Mouse (Mus musculus) spleen, postnatal 14 days (tissue): ENCODE data around the gene Duox1.
A peak's percentile ranks its signal among the peaks of the same experiment; 100 is the strongest.

ENCODE experiments used
- DNase-seq, 2 experiments: peaks; one replicate each; pipeline ENCODE4 v3.0.0; 2021 to 2022; ENCODE audit warnings: low spot score in 2 of 2

Duox1 gene

GRCm38 (mm10) chr2:122354191-122354929 is 38.9 kb downstream of the Duox1 start:
- DNase-seq, result no peak

GRCm38 (mm10) chr2:122355389-122355788 is 39.9 kb downstream of the Duox1 start:
- DNase-seq, result no peak

GRCm38 (mm10) chr2:122356187-122356586 is 40.7 kb downstream of the Duox1 start:
- no peak for DNase-seq

- no peak for DNase-seq
Measured at GRCm38 (mm10) chr2:122360310-122360709, 44.8 kb downstream of the Duox1 start.

- DNase-seq, result no peak
Measured at GRCm38 (mm10) chr2:122361181-122361580, 45.7 kb downstream of the Duox1 start.

GRCm38 (mm10) chr2:122361868-122362621 is 46.6 kb downstream of the Duox1 start:
- DNase-seq, result no peak

GRCm38 (mm10) chr2:122362622-122363523 is 47.4 kb downstream of the Duox1 start:
- no peak for DNase-seq

DNA sequence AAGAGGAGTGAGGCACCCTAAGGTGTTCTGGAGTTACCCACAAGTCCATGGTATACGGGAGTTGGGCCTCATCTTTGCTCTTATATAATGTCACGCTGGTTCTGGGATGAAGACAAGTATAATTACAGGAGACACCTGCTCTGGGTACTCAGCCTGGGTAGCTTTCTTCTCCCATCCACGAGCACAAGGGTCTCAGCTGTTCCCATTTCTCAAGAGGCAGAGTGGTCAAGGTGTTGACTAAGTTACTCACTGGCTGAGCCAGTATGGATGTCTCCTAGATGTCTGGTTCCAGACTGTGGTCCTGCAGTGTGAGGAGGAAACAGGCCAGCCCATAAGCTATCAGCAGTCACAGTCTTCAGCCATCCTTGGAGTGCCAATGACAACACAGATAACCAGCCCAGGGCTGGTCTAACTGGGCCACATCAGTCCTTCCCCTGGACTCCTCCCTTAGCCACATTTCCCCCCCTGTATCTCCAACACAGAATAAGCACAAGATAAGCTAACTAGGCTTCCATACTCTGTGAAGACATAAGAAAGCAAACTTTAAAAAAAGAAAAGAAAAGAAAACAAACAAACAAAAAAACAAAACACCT is 49.0 kb downstream of the Duox1 start:
- DNase-seq, result no peak

DNA sequence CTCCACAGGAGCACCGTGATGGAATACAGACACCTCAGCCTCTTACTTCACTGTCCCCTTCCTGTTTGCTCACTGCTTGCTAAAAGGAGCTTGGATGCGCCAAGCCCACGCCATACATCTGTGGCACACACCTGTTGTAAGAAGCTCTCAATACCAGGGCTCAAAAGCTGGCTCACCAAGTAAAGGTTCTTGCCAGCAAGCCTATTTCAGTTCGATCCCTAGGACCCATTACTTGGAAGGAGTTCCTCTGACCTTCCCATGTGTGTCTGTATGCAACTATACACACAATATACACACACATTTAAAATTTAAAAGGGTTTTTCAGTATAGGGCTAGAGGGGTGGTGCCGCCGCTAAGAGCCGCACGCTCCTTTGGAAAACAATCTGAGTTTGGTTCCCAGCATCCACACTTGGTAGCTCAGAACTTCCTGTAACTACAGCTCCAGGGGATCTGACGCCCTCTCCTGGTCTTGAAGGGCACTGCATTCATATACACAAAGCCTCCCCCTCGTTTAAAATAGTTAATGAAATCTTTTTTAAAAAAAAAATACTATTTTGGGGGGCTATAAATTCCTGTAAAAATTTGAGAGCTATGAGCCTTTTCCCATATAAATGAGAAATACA is 49.9 kb downstream of the Duox1 start:
- no peak for DNase-seq

GRCm38 (mm10) chr2:122366039-122366438 is 50.6 kb downstream of the Duox1 start:
- no peak for DNase-seq

GRCm38 (mm10) chr2:122366706-122367105 is 51.2 kb downstream of the Duox1 start:
- DNase-seq, result no peak

DNA sequence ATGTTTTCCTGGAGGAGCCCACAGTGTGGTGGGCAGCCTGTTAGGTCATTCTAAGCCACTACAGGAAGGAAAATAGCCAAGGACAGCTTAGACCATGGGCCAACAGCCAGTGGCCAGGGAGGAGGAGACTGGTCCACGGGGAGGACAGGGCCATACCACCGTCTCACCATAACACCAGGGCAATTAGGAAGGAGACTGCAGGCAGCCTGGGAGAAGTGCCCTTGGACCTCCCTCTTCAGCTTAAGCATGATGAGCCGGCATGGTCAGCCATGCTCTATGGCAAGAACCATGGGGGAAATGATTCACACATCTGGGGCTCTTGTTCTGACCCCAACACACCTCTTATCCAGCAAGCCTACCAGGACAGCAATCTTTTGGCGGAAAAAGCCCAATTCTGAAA is 51.7 kb downstream of the Duox1 start:
- no peak for DNase-seq

DNA sequence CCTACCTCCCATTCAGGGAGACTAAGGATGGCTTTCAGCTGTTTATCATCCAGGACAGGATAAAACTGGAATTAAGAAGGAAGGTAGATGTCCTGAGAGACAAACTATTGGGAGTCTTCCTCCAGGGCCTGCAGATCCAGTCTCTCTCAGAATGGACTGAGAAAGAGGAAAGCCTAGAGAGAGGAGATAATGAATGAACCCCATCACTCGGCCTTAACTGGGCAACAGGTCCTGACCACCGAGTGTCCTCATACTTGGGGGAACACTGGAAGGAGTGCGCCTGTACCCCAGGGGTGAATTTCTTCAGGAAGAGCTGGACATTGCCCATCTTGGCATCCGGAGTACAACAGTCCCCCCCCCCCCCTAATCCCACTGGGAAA is 52.2 kb downstream of the Duox1 start:
- DNase-seq, result no peak

GRCm38 (mm10) chr2:122368081-122368971 is 52.9 kb downstream of the Duox1 start:
- peak in 1 of 2 experiments; percentile 43 for DNase-seq

DNA sequence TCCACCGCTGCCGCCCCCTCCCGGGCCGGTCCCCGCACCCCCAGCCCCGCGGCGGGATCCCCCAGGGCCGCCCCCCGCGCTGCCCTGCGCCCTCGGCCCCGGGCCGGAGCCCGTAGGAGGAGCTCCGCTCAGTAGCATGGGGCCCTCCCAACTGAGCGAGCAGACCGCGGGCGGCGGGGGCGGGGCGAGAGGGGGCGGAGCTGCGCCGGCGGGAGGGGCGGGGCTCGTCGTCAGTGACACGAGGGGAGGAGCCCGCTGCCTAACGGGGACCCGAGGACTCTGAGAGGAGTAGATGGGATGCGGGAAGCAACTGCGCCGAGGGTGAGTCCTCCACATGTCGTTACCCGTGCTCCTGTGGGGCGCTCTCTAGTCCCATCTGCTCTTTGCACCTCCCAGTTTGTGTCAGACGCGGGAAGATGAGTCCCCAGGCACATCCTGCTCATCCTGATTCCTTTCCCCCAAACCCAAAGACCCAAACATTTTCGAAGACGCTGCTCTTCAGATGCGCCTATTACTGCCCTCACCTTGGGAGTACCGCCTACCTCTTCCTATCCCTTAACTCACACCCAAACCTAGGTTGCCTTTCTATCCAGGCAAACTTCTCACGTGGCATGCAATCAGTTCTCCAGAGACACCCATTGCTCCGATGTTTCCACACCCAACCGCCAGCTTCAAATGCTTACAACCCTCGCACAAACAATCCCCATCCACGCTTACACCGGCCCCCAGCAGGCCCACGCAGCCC is 53.7 kb downstream of the Duox1 start, which contains the start of gene Shf:
Gene Shf, minus strand, starts transcription at position 168 of the 745 bp plus-strand sequence.
- DNase-seq, result peak; percentile 86 to 87

DNA sequence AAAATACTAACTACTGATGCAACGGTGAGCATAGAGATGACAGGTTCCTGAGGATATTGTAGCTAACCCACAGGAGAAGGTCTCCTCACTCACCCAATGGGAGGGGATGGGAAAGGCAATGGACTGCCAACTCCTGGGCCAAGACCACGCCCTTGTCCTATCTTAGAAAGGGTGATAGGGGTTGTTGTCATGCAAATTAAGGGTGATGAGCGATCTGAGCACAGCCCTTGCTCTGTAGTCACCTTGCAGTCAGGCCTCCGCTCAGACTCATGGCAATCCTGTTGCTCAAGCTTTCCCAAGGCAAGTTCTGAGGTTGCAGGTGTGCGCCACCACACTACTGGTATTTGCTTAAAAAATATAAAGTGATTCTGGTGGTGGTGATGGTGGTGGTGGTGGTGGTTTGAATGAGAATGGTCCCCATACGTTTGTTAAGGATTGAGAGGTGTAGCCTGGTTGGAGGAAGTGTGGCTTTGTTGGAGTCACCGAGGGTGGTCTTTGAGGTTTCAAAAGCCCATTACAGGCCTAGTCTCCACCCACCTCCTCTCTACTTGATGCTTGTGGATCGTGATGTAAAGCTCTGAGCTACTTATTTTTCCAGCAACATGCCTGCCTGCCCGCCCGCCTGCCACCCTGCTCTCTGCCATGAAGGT is 54.8 kb downstream of the Duox1 start:
- no peak for DNase-seq

GRCm38 (mm10) chr2:122372067-122372466 is 56.6 kb downstream of the Duox1 start:
- DNase-seq, result no peak

- DNase-seq, result no peak
Measured at GRCm38 (mm10) chr2:122372541-122372940, 57.1 kb downstream of the Duox1 start.

DNA sequence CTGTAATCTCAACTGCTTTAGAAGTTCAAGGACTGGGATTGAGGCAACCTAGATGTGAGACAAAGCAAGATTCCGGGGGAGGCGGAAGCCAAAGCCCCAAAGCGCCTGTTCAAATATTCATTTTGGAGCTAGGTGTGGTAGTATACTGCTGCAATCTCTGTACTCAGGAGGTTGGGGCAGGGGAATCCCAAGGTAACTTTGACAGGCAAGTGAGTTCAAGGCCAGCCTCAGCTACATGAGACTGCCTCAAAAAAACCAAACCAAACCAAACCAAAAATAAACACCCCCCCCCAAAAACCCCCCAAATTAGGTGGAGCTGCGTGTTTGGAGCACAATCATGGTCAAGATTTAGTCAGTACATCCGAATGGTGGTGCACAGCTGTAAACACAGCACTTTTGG is 58.5 kb downstream of the Duox1 start:
- DNase-seq, result no peak
